Mouse (Mus musculus): ENCODE data around the gene Tmem210.

DNA sequence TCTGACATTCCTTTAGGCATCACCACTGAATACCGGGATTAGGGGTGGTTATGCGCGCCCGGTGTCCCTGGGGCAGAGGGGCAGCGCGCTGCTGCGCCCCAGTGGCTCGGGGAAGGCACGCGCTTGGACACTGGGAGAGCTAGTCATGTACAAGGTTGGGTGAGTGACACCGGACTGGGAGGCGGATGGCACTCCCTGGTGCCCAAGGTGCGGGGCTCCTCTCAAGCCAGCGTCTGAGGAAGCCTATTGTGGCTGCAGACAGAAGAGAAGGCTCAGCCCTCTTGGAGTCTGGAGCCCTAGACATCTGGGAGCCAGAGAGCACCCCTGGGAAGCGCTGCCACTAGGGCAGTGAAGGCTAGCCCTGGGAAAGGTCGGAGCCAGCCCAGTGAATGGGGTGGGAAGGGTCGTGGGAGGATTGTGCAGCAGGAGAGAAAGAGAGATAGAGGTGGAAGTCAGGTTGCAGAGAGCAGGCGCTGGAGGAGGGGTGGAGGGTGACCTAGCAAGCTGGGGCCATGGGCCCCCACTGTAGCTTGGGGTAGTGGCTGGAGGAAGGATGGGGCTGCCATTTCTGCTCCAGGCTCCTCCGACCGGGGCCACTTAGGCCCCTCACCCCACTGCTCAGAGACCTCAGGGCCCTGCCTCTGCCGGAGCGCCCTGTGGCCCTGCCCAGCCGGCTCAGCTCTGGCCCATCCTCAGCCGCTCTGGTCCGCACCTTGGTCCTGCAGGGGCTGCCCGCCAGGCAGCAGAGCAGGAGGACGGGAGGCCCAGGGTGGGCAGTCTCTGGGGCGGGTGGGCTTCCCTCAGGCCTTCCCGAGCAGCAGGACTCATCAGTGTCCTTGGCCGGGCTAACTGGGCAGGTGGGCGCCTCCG, 3.5 kb downstream of the Tmem210 start:
- TF ChIP-seq POLR2A (IDR thresholded peaks at IDR 0.05; ENCODE audit: borderline replicate concordance, insufficient read depth, low read length) (no peak), CTCF (IDR thresholded peaks at IDR 0.05; ENCODE audit: borderline replicate concordance, insufficient read depth, low read depth, low read length) (no peak)
